Mouse (Mus musculus): Measurements from ENCODE around the gene Uggt2.
"Not testable (repeated sequence)": the region's sequence is repeated elsewhere in the genome, so short reads cannot be mapped to it uniquely, and the experiment has no call there.

Uggt2 gene

GRCm38 (mm10) chr14:119027675-119028253, 71.5 kb downstream of the Uggt2 start:
- no peak for DNase-seq

- peak; percentile 73 for DNase-seq
Measured at GRCm38 (mm10) chr14:119027130-119027529, 72.1 kb downstream of the Uggt2 start.

DNA sequence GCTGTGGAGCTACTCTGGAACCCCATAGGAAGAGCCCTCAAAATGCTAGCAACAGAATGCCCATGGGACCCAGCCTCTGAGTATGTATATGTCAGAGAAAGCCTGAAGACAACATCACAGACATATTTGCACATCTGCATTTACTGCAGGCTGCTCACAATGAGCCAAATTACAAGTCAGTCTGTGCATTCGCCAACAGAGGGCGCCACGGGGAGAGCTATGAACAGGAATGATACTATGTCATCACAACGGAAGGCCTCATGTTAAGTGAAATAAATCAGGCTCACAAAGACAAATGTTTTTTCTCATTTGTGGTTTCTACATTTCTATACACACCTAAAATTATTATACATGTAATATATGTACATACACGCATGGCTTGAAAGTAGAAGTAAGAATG, 73.3 kb downstream of the Uggt2 start:
- peak; percentile 8 for DNase-seq

- no peak for DNase-seq
Measured at GRCm38 (mm10) chr14:119013549-119013948, 85.7 kb downstream of the Uggt2 start.

DNA sequence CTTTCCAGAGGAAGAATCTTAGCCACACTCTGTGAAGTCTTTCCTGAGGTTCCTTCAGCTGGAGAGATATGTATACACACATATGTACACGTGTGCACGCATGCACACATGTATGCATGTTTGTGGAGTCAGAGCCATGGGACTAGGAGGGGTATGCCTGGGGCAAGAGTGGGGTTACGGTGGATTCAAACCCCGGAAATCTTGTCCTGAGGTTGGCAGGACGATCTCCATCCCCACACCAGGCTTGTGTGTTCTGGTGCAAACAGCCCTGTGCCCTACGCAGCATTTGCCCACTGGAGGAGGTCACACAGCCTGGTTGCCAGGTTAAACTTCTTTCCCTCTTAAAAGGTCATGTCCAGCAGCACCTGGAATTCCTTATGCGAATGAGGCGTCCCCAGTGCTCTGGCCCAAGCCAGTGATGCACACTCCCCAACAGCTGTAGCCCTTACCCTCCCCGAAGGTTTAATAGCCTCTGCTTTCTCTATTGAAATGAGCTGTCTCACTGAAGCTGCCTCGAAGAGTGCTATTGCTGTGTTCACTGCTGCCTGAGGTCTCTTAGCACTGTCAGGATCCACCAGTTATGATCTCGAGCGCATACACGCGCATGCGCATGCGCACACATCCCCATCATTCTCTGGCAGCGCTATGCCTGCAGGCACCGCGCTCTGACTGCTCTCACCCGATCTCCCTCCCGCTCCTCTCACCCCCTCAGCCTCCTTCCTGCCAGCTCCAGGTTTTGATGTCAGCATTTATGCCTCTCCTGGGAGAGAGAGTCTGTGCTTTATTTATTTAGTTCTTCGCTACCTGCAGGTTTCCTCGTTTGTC, 86.4 kb downstream of the Uggt2 start:
- peak; percentile 24 for DNase-seq

DNA sequence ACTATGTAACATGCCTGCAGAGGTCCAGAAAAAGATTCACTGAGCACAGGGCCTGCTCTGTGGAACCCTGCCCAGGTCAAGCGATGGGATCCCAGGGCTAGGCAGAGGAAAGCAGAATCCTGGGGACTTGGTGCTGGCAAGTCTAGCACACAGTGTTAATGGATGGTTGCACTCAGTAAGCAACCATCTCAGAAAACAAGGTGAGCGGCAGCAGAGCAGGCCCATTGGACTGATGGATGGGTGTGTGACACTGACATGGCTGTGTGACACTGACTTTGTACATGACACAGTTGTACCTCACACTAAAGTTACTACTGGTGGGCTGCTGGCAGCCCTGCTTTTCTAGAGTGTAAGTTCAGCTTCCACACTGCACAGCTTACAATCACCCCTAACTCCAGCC, 89.7 kb downstream of the Uggt2 start:
- DNase-seq: no peak

DNA sequence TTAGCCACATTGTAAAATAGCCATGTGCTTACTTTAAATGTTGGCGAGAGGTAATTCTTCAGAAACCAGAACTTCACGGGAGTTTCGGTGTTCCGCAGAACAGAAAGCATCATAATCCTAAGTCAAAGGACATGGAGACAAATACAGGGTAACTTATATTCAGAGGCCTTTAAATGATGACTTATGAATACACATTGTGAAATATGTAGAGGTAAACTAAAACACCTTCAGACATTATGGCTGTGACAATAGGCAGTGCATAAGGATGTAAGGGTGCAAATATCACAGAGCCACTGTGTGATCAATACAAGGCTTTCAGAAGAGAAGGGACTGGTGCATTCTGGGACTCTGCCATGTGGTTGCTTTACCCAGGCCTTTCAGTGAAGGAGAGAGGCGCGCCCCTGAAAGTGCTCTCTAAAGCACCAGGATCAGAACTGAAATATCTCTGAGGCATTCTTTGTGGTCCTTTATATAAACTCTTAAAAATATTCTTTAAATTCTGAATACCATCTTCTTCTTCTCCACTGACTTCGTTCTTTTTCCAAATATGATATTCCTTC, 91.1 kb downstream of the Uggt2 start:
- DNase-seq: no peak

DNA sequence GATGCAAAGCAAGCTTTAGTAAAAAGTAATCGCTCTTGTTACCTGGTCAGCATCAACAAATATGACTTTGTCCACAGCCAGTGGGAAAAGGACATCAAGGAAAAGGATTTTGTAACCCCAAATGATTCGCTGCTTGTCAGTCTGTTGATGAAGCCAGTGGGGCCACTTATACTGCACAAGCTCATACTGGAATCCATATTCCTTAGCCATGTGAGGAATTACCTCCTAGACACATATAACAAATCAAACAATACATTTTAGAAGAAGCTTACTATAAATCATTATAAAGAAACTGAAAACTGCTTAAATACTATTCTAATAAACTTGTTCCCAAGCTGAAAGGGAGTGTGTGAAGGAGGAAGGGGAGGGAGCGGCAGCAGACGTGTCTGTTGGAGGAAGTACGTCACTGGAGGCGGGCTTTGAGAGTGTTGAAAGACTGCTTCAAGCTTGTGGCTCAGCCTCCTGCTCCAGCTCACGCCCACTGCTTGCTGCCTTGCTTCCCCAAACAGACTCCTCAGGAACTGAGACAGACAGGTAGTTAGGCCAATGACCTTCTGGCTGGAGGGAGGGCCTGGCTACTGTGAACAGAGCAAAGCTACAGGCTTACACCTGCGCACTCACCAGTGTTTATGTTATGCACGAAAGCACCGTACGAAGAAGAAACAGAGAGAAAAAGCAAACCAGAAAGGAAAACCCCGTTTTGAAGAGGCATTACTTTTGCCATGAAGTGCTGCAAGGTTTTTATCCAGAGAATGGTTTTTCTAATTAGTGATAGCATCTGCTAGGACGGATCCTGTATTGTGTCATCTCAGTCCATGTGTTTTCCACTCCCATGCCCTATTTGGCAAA, 91.9 kb downstream of the Uggt2 start:
- peak; percentile 98 for DNase-seq

- no peak for DNase-seq
Measured at GRCm38 (mm10) chr14:119006441-119007102, 92.7 kb downstream of the Uggt2 start.

DNA sequence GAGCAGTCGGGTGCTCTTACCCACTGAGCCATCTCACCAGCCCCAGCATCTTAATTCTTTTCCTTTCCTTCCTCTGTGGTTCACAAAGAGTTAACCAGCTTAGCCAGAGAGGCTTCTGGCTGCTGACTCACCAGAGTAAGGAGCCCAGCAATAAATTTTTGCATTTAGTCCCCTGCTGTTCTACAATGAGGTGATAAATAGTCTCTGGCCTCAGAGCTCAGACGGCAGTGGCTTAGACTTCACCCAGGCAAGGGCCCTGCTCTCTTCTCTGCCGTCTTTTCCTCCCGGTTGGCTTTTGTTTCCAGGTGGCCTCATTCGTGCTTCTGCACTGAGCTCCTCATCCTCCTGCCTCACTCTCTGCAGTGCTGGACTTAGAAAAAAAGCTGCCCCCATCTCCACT, 93.4 kb downstream of the Uggt2 start:
- DNase-seq: no peak

DNA sequence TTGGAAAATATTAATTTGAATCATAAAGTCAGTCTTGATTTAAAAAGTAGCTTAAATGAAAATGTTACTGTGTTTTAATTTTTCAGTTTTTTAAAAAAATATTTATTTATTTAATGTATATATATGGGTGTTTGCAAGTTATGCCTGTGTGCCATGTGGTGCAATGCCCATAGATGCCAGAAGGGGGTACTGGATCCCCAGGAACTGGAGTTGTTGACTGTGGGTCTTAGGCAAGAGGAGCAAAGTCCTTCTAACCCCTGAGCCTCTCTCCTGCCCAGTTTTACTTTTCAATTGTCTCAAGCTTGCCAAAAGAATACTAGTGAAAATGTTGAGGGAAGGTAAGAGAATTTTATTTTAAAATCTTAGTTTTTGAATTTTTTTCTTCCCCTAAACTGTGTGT, 95.9 kb downstream of the Uggt2 start:
- DNase-seq: peak; percentile 23

- peak; percentile 8 for DNase-seq
Measured at GRCm38 (mm10) chr14:118995226-118995925, 103.9 kb downstream of the Uggt2 start.

GRCm38 (mm10) chr14:118987523-118988496, 111.4 kb downstream of the Uggt2 start:
- DNase-seq: no peak

GRCm38 (mm10) chr14:118986653-118987522, 112.3 kb downstream of the Uggt2 start:
- DNase-seq: peak; percentile 79

GRCm38 (mm10) chr14:118984161-118984560, 115.1 kb downstream of the Uggt2 start:
- no peak for DNase-seq

- no peak for DNase-seq
Measured at GRCm38 (mm10) chr14:118983396-118983795, 115.8 kb downstream of the Uggt2 start.

- peak; percentile 6 for DNase-seq
Measured at GRCm38 (mm10) chr14:118982429-118983045, 116.7 kb downstream of the Uggt2 start.

- DNase-seq: not testable (repeated sequence)
Measured at GRCm38 (mm10) chr14:118981711-118982428, 117.4 kb downstream of the Uggt2 start.

DNA sequence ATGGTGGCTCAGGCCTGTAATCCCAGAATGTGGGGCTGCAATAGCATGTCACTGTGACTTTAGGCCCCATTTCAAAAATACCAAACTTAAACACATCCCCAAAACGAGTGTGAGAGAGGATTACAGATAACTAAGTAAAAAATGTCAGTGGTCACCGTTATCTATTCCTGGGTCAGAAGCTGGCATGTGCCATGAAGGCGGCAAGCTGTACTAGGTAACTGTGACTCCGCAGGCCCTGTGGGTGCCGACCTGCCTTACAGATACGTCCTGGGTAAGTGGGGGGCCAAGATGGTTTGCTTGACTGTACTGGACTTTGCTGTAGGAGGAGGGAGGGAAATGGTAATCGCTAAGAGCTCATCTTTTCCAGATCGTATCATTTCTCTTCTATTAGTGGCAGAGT, 118.3 kb downstream of the Uggt2 start:
- no peak for DNase-seq

Measured in lung, postnatal 14 days (tissue).